Mouse (Mus musculus) right cerebral cortex, postnatal 25 days (tissue): ENCODE data around the gene Cntnap1.
"Not testable (repeated sequence)": the region's sequence is repeated elsewhere in the genome, so short reads cannot be mapped to it uniquely, and the experiment has no call there.

ENCODE experiments used
- DNase-seq: peaks from one replicate; pipeline ENCODE4 v3.0.0; 2022

Gene Cntnap1

DNA sequence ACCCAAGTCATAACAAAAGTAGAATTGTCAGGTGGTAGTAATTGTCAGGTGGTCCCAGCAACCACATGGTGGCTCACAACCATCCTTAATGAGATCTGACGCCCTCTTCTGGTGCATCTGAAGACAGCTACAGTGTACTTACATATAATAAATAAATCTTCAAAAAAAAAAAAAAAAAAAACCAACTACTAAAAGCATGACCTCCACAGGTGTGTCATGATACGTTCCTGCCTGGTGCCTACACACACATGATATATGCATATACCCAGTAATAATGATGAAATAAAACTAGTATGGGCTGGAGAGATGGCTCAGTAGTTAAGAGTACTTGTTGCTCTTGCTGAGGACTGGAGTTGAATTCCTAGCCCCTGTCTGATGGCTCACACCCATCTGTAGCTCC, 19.3 kb upstream of the Cntnap1 start:
- no peak for DNase-seq

DNA sequence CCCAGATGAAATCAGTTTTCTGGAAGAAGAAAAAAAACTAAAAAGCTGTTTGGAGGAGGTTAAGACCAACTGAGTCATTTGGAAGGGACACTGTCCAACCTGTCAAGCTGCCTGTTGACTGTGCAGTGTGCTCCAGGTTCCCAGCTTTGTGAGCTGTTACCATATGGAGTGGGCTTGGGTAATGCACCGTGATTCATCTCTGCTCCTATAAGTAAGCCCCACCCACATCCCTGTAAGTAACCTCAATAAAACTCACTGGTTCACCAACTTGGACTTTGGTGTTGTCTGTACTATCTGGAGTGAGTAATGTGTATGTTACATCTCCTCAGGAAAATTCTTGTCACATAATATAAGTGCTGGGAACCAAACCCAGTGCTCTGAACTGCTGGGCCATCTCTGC, 17.5 kb upstream of the Cntnap1 start:
- DNase-seq = no peak

DNA sequence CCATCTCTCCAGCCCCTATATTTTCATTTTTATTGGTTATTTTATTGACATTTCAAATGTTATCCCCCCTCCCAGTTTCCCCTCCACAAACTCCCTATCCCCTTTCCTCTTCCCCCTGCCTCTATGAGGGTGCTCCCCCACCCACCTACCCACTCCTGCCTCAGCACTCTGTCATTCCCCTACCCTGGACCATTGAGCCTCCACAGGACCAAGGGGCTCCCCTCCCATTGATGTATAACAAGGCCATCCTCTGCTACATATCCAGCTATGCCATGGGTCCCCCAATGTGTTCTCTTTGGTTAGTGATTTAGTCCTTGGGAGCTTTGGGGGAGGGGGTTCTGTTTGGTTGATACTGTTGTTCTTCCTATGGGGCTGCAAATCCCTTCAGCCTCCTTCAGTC, 15.7 kb upstream of the Cntnap1 start:
- DNase-seq = no peak

GRCm38 (mm10) chr11:101155151-101155550, 15.2 kb upstream of the Cntnap1 start:
- DNase-seq = no peak

- peak; percentile 87 for DNase-seq
These were observed 14.5 kb upstream of the Cntnap1 start, which contains the start of gene Tubg2 for GRCm38 (mm10) chr11:101155728-101156371. Gene Tubg2 (plus strand): TSS chr11:101155907.

DNA sequence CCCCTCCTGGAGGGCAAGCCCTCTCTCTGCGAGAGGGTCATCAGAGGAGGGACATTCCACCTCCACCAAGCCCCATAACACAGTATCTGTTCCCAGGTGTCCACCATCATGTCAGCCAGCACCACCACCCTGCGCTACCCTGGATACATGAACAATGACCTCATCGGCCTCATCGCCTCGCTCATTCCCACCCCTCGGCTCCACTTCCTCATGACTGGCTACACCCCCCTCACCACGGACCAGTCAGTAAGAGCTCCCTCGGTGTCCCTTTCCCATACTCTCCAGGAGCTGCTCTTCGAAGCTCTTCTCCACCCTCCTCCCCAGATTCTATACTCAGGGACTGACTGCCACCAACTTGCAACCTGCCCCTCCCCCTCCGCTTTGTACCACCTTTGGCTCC, 10.2 kb upstream of the Cntnap1 start:
- DNase-seq = not testable (repeated sequence)

DNA sequence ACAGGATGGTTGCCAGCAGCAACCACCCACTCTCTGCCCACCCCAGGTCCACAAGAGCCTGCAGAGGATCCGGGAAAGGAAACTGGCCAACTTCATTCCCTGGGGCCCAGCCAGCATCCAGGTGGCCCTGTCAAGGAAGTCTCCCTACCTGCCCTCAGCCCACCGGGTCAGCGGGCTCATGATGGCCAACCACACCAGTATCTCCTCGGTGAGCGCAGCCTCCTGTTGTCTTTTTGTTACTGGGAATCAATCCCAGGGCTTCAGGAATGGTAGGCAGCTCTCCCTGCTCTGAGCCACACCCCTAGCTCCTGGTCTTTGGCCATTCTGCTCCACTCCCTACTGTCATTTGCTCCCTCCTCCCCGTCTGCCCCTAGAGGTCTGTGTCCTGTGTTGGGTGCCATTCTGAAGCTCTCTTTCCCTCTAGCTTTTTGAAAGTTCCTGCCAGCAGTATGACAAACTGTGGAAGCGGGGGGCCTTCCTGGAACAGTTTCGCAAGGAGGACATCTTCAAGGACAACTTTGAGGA, 9.3 kb upstream of the Cntnap1 start:
- DNase-seq = not testable (repeated sequence)

DNA sequence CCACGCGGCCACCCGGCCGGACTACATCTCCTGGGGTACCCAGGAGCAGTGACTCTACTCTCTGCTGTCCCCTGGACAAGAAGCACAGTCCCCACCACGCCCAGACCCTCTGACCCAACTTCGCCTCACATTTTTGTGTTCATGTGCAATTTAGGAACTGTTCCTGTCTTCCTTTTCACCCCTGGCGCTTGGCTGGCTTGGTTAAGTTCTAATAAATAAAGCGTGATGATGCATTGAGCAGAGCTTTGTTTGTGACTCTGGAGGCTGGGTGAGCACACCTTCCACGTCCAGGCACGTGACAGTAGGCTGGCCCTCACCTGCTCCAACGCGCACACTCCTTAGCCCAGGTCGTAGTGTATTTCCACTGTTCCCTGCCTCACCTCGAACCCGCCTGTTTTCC, 8.8 kb upstream of the Cntnap1 start:
- no peak for DNase-seq

DNA sequence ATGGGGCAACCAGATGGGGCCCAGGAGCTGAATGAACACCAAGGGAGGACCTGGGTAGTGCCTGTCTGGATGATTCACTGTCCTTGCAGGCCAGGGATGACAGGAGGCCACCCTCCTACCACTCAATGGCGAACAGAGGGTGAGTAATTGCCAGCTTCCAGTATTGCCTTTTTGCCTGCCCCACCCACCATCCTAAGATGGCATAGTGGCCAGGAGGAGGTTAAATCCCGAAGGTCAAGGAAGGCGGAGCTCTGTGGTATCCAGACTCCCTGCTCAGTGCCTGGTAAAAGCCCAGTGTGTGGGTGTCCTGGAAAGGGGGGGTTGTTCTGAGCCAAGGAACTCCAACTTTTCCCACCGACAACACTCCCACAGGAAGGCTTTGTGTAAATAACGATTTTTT, 8.0 kb upstream of the Cntnap1 start:
- DNase-seq = no peak

DNA sequence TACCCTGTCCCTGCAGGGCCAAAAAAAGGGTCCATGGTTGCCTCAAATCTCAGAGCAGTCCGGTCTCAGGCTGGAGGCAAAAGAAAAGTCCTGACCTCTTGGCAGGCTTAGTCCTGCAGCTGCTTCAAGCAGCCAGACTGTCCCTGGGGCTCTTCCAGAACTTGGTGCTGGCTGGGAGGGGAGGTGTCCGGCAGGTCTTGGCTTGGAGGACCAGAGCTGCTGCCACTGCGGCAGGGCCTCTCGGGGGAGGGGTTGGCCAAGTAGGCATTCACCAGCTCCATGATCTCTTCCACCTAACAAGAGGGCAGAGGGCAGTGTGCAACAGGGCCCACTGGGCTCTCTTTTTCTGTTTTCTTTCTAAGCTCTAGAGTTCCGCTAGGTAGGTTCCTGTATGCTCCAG, 7.6 kb upstream of the Cntnap1 start:
- DNase-seq = no peak

GRCm38 (mm10) chr11:101163476-101164350, 6.6 kb upstream of the Cntnap1 start:
- DNase-seq = no peak

- no peak for DNase-seq
These were observed 6.0 kb upstream of the Cntnap1 start for GRCm38 (mm10) chr11:101164351-101164665.

GRCm38 (mm10) chr11:101164677-101165580, 5.4 kb upstream of the Cntnap1 start:
- DNase-seq = no peak

- no peak for DNase-seq
These were observed 4.0 kb upstream of the Cntnap1 start for GRCm38 (mm10) chr11:101166357-101166756.

DNA sequence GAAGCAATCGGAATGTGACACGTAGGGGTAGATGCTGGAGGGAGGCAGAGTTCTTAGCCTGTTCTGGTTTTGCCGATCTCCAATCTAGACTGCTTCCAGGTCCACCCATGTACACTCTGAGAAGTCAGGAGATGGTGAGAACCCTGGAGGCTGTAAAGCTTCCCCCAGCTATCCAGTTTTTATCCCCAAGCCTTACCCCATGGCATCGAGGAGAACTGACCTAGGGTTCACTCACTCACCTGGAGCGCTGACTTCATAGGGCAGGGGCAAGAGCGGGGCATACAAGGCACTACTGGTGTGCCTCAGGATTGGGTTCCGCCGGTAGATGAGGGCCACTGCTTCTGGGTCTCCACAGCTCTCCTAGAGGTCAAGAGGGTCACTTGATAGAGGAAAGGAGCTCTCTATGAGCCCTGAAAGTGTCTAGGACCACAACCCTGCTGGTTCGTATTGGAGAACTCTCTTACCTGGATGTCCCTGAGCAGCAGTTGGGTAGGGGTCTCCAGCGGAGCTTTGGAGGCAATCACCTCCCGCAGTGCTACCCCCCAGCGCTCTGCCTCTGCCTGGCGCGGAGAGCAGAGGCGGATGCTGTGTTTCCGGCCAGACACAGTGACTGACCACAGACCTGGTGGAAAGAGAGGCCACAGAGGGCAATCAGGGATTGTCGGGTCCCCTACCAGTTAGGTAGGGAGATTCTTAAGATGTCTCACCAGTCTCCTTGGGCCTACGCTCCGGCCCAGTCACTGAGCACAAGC, 2.9 kb upstream of the Cntnap1 start:
- DNase-seq = no peak

DNA sequence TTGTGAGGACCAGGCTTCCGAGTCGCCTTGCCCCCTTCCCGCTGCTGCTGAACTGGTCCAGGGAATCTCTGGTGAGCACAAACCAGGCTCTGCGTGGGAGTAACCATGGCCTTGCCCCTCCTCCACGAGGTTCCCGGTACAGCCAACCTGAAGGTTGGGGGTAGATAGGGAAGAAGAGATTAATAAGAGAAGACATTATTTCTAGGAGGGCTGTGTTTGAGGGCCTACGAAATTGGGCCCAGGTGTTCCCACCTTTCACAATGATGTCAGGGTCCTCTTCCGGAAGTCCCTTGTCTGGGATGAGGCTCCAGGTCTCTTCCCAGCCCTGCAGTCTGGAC, 2.4 kb upstream of the Cntnap1 start:
- no peak for DNase-seq

- no peak for DNase-seq
These were observed 1.9 kb upstream of the Cntnap1 start for GRCm38 (mm10) chr11:101168301-101168980.

DNA sequence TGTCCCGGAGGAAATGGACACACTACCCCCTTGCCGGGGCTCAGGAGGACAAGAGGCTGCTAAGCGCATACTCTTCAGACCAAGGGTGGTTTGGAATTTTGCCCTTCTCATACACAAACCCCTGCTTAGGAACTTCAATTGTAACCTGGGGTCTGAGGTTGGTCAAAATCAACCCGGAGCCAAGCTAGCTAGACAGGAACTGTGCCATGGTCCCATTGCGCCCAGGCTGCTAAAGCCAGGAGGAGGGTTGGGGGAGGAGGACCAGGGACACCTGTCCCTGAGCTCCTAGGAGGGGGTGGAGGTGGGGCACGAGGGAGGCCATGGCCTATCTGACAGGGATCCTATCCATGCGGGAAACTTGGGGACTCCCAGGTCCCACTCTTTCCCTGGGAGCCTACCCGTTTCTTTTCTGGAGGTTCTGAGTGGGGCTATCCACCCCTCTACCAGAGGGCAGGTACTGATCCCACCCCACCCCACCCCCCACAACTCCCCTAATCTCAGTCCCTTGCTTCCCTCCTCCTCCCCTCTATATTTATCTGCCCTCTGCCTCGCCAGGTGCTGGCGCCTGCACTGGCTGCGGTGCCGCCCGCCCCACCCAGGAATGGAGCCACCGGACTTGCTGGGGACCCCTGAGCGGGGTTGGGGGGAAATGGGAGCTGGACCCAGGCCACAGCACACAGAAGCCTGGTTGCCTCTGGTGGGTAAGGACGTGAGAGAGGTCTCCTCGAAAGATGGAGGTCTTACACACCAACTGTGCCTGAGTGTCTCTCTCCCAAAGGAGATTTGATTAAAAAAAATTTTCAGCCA, 819 bp upstream of the Cntnap1 start:
- no peak for DNase-seq

DNA sequence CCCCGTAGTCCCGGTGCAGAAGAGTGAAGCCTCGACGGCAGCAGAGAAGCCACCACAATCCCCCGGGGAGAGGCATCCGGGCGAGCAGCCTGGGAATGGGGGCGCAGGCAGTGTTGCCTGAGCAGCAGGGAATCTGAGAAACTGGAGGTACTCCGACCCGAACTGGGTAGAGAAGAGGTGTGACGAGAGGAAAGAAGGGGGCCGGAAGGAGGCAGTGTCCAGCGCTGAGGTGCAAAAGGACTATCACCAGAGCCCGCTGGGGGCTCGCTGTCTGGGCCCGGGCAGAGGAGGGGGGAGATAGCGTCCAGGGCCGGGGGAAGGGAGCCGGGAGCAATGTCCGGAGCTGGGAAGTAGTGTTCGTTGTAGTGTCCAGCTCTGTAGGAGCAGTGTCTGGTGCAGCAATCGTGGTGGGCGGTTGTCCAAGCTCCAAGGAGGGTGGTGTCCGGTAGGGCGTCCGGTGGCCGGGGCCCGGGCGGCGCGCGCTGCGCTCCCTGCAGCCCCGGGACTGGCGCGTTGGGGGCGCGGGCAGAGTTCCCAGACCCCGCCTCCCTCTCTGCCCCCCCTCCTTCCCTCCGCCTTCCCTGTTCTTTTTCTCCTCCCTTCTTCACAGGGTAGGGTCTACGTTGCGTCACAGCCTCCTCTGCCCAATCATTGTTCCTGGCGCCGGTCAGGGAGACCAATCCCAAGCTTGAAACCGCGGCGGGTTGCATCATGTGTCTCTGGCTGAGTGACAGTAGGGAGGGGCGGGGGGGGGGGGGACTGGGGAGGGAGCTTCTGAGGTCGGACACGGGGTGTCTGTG, 688 bp downstream of the Cntnap1 start, which contains the start of gene Plekhh3:
Gene Plekhh3 (minus strand): TSS at position 541 of the 800 bp plus-strand sequence.
- peak; percentile 93 for DNase-seq
